Mouse (Mus musculus): ENCODE measurements at regions not wholly inside any gene's neighbourhood (a gene's known extent, or its start where the extent isn't known, plus 50 kb on each side); places are given as distances from the start of the nearest gene placed in this dataset.

DNA sequence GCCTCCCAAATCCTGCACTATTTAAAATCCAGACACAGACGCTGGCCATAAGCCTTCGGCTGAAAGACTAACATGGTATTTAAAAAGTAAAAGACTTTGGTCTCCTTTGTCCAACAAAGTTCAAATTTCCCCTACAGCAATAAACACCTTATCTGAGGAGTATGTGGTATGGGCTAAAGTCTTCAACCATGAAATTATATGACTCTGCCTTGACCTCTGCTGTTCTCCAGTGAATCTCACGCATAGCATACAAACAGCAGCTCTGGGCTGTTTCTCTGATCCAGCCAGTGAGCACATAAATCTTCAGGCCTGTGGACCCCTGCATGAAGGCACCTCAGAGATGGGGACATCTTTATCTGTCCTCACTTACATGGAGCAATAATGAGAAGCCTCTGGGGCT, 627.8 kb downstream of the Hs3st4 start:
- H3K4me3 ChIP-seq (ENCODE audit: low read depth, low read length) = no peak overlapping the region
- no peak overlapping the region for H3K4me2 ChIP-seq (replicated peaks; ENCODE audit: low read depth)
- no peaks in the 10 kb centered on the region for H3K27me3 ChIP-seq (ENCODE audit: control insufficient read depth, insufficient read depth, low read length)
- no peaks in the 10 kb centered on the region for H3K36me3 ChIP-seq (ENCODE audit: control insufficient read depth, insufficient read depth, low read length)
- 82% methylated on average over 3 of the region's 3 CpGs for WGBS
- no peak overlapping the region for H3K9ac ChIP-seq (ENCODE audit: low read length)
- ATAC-seq (ENCODE audit: low FRiP score, low TSS enrichment) = no peak
- H3K27ac ChIP-seq (replicated peaks) = no peak overlapping the region
- no peak for DNase-seq (ENCODE audit: low spot score)
- H3K9me3 ChIP-seq (ENCODE audit: control insufficient read depth, low read length) = no peaks in the 10 kb centered on the region
- TF ChIP-seq CTCF (IDR thresholded peaks at IDR 0.05; ENCODE audit: low read depth) (no peak), EP300 (optimal IDR thresholded peaks at IDR 0.05) (no peak)
- H3K4me1 ChIP-seq (replicated peaks; ENCODE audit: control insufficient read depth, insufficient read depth) = no peaks in the 10 kb centered on the region

DNA sequence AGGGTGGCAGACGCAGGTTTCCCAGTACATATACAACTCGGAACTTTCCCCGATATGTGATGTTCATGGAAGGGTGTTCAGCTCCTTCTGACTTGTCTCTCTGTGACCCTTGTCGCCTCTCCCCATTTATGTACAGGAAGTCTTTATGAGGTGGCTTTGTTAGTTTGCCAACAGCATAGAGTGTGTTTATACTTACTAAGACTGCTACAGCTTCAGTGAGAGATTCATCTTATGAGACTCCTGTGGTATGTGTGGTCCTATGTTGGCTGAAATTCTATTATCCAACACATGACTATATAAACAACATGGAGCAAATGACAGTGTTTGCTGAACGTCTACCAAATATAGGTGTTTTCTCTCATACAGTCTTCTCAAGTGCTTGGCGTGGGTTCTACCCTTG, 664.5 kb downstream of the Hs3st4 start:
- no peak overlapping the region for H3K27ac ChIP-seq (replicated peaks)
- H3K27me3 ChIP-seq (ENCODE audit: control insufficient read depth, insufficient read depth, low read length) = no peaks in the 10 kb centered on the region
- no peak for TF ChIP-seq EP300 (optimal IDR thresholded peaks at IDR 0.05)
- no peak for TF ChIP-seq CTCF (IDR thresholded peaks at IDR 0.05; ENCODE audit: low read depth)
- ATAC-seq (ENCODE audit: low FRiP score, low TSS enrichment) (no peak), DNase-seq (ENCODE audit: low spot score) (no peak)
- no peak overlapping the region for H3K4me3 ChIP-seq (ENCODE audit: low read depth, low read length)
- H3K4me1 ChIP-seq (replicated peaks; ENCODE audit: control insufficient read depth, insufficient read depth) = no peaks in the 10 kb centered on the region
- no peaks in the 10 kb centered on the region for H3K36me3 ChIP-seq (ENCODE audit: control insufficient read depth, insufficient read depth, low read length)
- no peak overlapping the region for H3K4me2 ChIP-seq (replicated peaks; ENCODE audit: low read depth)
- no peaks in the 10 kb centered on the region for H3K9me3 ChIP-seq (ENCODE audit: control insufficient read depth, low read length)
- H3K9ac ChIP-seq (ENCODE audit: low read length) = no peak overlapping the region
- WGBS = 45% methylated on average over 6 of the region's 6 CpGs

DNA sequence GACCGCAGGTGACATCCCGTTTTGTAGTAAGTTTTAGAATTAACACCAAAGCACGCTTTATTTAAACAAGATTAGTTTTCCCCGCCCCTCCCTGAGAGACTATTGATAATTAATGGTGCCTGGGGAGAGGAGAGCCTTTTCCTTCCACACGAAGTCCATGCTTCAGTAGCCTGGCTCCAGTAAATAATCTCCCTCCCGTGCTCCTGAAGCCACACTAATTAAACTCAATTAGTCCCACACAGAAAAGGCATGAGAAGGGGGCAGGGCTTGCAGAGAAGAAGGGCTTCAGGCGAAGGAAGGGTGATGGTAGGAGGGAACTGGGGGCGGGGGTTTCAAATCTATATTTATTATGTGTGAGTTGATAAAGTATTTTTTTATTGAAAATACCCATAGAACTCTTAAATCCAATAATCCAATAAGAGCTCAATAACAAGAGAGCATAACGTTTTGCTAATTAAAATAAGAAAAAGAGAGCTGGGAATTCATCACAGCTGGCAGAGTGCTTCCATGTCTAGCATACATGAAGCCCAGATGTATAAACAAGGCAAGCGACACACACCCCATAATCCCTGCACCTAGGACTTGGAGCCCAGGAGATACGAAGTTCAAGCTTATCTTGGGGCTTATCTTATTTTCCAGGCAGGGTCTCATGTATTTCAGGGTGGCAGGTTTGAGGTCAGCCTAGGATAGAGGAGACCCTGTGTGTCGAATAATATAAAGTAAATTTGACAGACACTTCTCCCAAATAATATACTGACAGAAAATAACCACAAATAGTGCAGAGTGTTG, 684.7 kb downstream of the Hs3st4 start:
- H3K36me3 ChIP-seq (ENCODE audit: control insufficient read depth, insufficient read depth, low read length) = no peaks in the 10 kb centered on the region
- WGBS = 33% methylated on average over 12 of the region's 12 CpGs
- DNase-seq (ENCODE audit: low spot score) = no peak
- H3K4me3 ChIP-seq (ENCODE audit: low read depth, low read length) = no peak overlapping the region
- TF ChIP-seq EP300 (optimal IDR thresholded peaks at IDR 0.05) = no peak
- TF ChIP-seq CTCF (IDR thresholded peaks at IDR 0.05; ENCODE audit: low read depth) = no peak
- no peak overlapping the region for H3K27ac ChIP-seq (replicated peaks)
- no peaks in the 10 kb centered on the region for H3K27me3 ChIP-seq (ENCODE audit: control insufficient read depth, insufficient read depth, low read length)
- no peaks in the 10 kb centered on the region for H3K9me3 ChIP-seq (ENCODE audit: control insufficient read depth, low read length)
- no peak overlapping the region for H3K4me2 ChIP-seq (replicated peaks; ENCODE audit: low read depth)
- H3K4me1 ChIP-seq (replicated peaks; ENCODE audit: control insufficient read depth, insufficient read depth) = no peaks in the 10 kb centered on the region
- no peak for ATAC-seq (ENCODE audit: low FRiP score, low TSS enrichment)
- no peak overlapping the region for H3K9ac ChIP-seq (ENCODE audit: low read length)

DNA sequence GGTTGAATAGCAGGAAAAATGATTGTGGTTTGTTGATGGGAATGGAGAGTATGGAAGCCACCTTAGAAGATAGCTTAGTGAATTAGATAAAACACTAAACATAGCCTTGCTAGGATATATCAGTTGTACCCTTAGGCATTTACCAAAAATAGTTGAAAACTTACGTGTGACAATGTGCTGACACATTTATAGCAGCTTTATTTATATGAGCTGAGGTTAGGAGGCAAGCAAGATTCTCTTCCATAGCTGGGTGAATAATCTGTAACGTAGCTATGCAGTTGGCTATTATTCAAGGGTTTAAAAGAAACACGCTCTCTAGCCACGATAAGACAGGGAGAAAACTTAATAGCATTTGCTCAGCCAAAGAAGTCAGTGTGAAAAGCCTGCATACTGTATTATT, 685.4 kb downstream of the Hs3st4 start:
- Histone ChIP-seq H3K4me2 (replicated peaks; ENCODE audit: low read depth) (no peak overlapping the region), H3K36me3 (ENCODE audit: control insufficient read depth, insufficient read depth, low read length) (no peaks in the 10 kb centered on the region), H3K4me3 (ENCODE audit: low read depth, low read length) (no peak overlapping the region), H3K9me3 (ENCODE audit: control insufficient read depth, low read length) (no peaks in the 10 kb centered on the region), H3K4me1 (replicated peaks; ENCODE audit: control insufficient read depth, insufficient read depth) (no peaks in the 10 kb centered on the region), H3K9ac (ENCODE audit: low read length) (no peak overlapping the region), H3K27ac (replicated peaks) (no peak overlapping the region), H3K27me3 (ENCODE audit: control insufficient read depth, insufficient read depth, low read length) (no peaks in the 10 kb centered on the region)
- no peak for DNase-seq (ENCODE audit: low spot score)
- no peak for ATAC-seq (ENCODE audit: low FRiP score, low TSS enrichment)
- WGBS = 44% methylated on average over 4 of the region's 4 CpGs
- TF ChIP-seq EP300 (optimal IDR thresholded peaks at IDR 0.05) = no peak
- TF ChIP-seq CTCF (IDR thresholded peaks at IDR 0.05; ENCODE audit: low read depth) = no peak

DNA sequence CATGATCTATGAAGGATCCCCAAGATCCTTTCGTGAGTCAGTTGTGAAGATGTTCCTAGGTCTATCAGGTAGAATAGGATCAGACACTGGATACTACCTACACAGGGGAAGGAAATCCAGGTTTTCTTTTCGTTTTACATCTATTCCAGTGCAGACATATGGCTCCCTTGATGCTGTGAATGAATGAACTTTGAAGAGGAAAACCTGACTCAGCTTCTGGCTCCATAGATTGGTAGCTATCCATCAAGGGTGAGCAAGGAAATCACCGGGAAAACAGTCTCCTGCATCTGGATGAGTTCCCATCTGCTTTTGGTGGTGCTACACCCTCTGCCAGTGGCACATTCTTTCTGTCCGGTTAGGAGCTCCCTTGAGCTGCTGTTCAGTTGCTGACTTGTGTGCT, 687.8 kb downstream of the Hs3st4 start:
- DNase-seq (ENCODE audit: low spot score) = no peak

DNA sequence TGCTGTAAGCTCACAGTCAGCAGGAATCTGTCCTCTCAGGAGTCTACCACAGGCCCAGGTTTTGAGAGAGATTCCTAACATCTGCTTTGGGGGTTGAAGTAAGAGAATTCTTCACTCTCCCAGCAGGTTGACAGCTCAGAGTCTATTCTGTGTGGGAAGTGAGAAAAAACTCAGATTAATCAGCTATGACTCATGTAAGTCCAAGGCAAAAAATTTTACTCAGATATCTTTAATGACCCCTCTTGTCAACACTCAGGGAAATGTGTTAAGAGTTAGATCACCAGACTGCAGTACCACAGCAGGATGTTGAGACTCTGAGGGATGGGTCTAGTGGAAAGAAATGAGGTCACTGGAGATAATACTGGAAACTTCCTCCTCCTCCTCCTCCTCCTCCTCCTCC, 688.4 kb downstream of the Hs3st4 start:
- Histone ChIP-seq H3K9ac (ENCODE audit: low read length) (no peak overlapping the region), H3K4me1 (replicated peaks; ENCODE audit: control insufficient read depth, insufficient read depth) (no peaks in the 10 kb centered on the region), H3K27me3 (ENCODE audit: control insufficient read depth, insufficient read depth, low read length) (no peaks in the 10 kb centered on the region), H3K9me3 (ENCODE audit: control insufficient read depth, low read length) (no peaks in the 10 kb centered on the region), H3K27ac (replicated peaks) (no peak overlapping the region), H3K4me2 (replicated peaks; ENCODE audit: low read depth) (no peak overlapping the region), H3K4me3 (ENCODE audit: low read depth, low read length) (no peak overlapping the region), H3K36me3 (ENCODE audit: control insufficient read depth, insufficient read depth, low read length) (no peaks in the 10 kb centered on the region)
- TF ChIP-seq CTCF (IDR thresholded peaks at IDR 0.05; ENCODE audit: low read depth) = no peak
- TF ChIP-seq EP300 (optimal IDR thresholded peaks at IDR 0.05) = no peak
- ATAC-seq (ENCODE audit: low FRiP score, low TSS enrichment) (no peak), DNase-seq (ENCODE audit: low spot score) (no peak)

More for the DNA sequence above, 687.8 kb downstream of the Hs3st4 start:
- TF ChIP-seq CTCF (IDR thresholded peaks at IDR 0.05; ENCODE audit: low read depth) (no peak), EP300 (optimal IDR thresholded peaks at IDR 0.05) (no peak)
- 63% methylated on average over 4 of the region's 4 CpGs for WGBS
- Histone ChIP-seq H3K27me3 (ENCODE audit: control insufficient read depth, insufficient read depth, low read length) (no peaks in the 10 kb centered on the region), H3K9ac (ENCODE audit: low read length) (no peak overlapping the region), H3K4me2 (replicated peaks; ENCODE audit: low read depth) (no peak overlapping the region), H3K4me3 (ENCODE audit: low read depth, low read length) (no peak overlapping the region), H3K36me3 (ENCODE audit: control insufficient read depth, insufficient read depth, low read length) (no peaks in the 10 kb centered on the region), H3K9me3 (ENCODE audit: control insufficient read depth, low read length) (no peaks in the 10 kb centered on the region), H3K4me1 (replicated peaks; ENCODE audit: control insufficient read depth, insufficient read depth) (no peaks in the 10 kb centered on the region), H3K27ac (replicated peaks) (no peak overlapping the region)
- ATAC-seq (ENCODE audit: low FRiP score, low TSS enrichment) = no peak
